Mouse (Mus musculus): ENCODE measurements around the gene Speer1.
"Not testable (repeated sequence)": the region's sequence is repeated elsewhere in the genome, so short reads cannot be mapped to it uniquely, and the experiment has no call there.

Speer1 gene

DNA sequence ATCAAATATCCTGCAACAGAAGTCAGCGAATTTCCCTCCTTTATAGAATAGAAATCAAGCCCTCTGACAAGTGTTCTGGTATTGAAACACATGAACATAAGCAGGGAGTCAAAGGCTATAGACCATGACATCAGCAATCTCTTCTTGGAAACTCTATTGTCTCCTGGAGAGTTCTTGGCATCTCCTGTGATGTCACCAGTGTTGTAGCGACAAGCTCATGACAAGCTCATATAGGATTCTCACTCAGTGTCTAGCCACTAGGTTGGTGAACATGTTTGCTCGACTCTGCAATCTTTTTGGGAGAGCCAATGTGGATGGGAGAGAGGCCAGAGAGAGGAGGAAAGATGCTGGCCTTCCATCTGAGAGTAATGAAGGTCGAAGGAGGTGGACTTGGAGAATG lies at the start of gene Speer1:
Gene Speer1 (plus strand): TSS at position 301 of the 400 bp plus-strand sequence.
- DNase-seq = not testable (repeated sequence)

All from thymus, adult 18-20 months (tissue).